Mouse (Mus musculus) fat pad, adult 2 months (tissue): ENCODE measurements around the gene Tmem198b.
"Not testable (repeated sequence)": the region's sequence is repeated elsewhere in the genome, so short reads cannot be mapped to it uniquely, and the experiment has no call there.

Source experiments
- DNase-seq: peaks from one replicate; pipeline ENCODE4 v3.0.0-alpha.2; 2011; ENCODE audit warnings: low read depth, low spot score; ENCODE audit errors: extremely low read depth

The Tmem198b gene

DNA sequence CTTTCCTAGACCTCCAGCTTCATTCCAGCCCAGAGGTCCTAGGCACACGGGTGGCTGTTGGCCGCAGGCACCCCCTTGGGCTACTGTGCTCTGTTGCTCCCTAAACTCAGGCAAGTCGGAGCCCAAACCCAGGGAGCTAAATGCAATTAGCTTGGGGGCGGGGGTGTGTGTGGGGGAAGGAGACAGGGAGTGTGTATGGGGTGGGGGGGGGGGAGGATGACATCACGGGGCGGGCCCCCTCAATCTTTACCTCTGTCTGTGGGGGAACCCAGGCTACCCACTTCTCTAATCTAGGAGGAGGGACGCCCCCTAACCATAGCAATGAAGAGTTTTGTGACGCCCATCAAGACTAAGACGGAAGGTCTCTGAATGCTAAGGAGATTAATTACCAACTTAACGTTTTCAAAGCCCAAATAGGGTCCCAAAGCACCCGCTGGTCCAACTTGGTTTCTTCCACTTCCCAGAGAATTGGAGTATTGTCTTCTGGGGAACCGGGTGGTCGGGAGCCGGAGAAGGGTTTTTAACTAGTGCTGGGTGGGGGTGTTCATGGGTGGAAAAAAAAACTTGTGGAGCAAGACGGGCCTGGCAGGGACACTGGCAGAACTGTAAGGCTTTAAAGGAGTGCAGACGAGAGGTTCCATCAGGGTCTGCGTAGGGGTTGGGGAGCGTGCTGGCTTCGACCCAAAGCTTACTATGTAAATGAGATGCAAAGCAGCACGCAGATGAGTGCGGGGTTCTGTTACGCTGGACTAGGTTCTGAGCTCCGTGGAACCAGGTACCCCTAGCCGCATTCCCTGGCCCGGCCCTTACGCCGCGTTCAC lies at the start of gene Tmem198b:
Tmem198b (minus strand) TSS at position 100 of the 821 bp plus-strand sequence.
- no peak for DNase-seq

DNA sequence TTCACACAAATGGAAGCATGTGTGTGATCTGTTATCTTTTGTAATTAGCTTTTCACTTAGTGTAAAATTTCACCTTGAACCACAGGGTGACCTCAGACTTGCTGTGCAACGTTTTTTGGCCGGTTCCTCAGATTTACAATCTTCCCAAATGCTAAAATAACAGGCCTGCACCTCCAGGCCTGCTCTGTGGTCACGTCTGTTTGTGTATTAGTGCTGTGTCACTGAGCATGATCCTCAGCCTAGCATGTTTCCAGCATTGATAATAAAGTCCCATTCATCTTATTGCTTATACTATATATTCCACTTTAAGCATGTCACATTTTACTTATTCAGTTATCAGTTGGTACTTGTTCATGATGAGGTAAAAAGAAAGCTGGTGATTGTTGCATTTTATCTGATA lies 46.2 kb upstream of the Tmem198b start:
- DNase-seq, result no peak

DNA sequence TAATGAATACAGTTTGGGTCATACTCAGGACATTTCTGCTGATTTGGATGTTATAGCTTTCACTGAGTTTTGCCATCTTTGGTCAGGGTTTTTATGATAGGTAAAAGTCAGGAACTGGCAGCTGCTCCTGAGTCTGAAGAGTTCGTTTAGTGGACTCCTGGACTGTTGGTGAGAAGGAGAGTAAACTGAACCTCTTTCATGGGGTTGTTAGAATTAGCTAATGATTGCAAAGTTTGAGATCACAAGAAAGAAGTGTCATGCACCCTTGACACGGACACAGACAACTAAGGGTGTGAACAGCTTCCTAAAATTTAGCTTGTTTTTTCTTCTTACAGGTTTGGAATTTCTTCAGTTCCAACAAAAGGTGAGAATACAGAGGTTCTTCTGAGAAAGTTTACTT lies 44.3 kb upstream of the Tmem198b start:
- no peak for DNase-seq

DNA sequence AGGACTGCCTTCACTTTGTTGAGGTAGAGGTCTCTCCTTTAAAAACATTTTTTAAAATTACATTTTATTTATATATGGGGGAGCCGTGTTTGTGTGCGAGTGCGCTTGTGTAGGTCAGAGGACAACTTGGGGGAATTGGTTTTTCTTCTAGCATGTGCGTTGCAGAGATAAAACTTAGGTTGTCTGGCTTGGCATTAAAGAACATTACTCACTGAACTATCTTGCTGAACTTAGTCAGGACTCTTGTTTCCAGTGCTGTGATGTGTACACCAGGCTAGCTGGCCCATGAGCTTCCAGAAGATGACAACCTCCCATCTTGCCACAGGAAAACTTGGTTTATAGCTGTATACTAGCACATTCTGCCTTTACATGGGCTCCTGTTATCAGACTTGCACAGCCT lies 42.5 kb upstream of the Tmem198b start:
- no peak for DNase-seq

GRCm38 (mm10) chr10:128845516-128845915 lies 41.3 kb upstream of the Tmem198b start:
- DNase-seq, result no peak

- DNase-seq, result no peak
Measured at GRCm38 (mm10) chr10:128843260-128843659, 39.1 kb upstream of the Tmem198b start.

GRCm38 (mm10) chr10:128840612-128841011 lies 36.4 kb upstream of the Tmem198b start:
- DNase-seq, result no peak

GRCm38 (mm10) chr10:128839434-128839833 lies 35.3 kb upstream of the Tmem198b start:
- DNase-seq, result no peak

DNA sequence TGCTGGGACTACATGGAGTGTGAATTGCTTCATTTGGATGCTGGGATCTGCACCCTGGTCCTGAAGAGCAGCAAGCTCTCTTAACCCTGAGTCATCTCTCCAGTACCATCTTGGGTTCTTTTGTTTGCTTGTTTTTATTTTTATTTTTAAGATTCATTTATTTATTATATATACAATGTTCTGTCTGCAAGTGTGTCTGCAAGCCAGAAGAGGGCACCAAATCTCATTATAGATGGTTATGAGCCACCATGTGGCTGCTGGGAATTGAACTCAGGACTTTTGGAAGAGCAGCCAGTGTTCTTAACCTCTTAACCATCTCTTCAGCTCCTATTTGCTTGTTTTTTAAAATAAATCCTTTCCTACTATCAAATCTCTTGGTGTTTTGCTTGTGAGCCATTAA lies 33.2 kb upstream of the Tmem198b start:
- no peak for DNase-seq

DNA sequence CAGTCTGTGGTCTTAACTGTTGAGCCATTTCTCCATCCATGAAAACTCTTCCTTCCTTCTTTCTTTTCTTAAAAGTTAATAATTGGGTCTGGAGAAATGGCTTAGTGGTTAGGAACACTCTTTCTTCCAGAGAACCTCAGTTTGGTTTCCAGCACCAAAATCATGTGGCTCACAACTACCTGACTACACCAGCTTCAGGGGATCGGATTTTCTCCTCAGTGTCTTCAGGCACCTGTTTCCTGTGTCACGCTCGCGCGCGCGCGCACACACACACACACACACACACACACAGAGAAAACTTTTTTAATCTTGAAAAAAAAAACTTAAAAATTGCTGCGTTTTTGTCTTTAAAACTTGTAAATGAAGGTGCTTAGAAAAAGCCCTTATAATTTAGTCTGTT lies 19.7 kb upstream of the Tmem198b start:
- DNase-seq, result no peak

DNA sequence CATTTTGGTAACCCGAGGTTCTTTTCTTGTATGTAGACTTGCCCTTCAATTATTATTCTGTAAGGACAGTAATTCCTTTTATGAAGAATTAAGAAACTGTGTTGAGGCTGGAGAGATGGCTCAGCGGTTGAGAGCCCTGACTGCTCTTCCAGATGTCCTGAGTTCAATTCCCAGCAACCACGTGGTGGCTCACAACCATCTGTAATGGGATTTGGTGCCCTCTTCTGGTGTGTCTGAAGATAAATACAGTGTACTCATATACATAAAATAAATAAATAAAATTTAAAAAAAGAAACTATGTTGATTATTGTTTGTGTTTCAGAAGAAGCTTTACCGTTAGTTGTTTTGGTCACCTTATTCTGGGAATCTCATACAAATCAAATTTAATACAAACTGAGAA lies 18.9 kb upstream of the Tmem198b start:
- DNase-seq, result not testable (repeated sequence)

DNA sequence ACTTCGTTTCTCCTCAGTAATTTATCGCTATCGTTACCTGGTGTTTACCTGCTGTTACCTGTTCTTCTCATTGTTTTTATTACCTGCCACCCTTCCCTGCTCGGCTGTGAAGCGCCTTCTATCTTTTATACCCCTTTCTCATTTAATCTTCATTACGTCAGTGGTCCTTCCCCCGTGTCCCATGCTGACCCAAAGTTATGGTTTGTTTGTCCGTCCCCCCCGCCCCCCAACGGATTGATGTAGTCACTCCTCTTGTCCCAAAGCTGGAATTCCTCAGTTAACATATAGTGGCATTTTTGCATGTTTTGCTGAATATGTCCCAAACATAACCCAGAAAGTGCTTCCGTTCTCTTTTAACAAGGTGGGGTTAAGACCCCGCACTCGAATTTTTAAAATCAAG lies 18.0 kb upstream of the Tmem198b start:
- DNase-seq, result no peak

GRCm38 (mm10) chr10:128821358-128822056 lies 17.3 kb upstream of the Tmem198b start, which contains the start of gene Ormdl2:
TSS of gene Ormdl2 (minus strand) at chr10:128821645.
- DNase-seq, result peak; percentile 90

- DNase-seq, result no peak
Measured at GRCm38 (mm10) chr10:128820217-128820616, 16.0 kb upstream of the Tmem198b start.

- no peak for DNase-seq
Measured at GRCm38 (mm10) chr10:128817033-128817432, 12.9 kb upstream of the Tmem198b start, which contains the start of gene Sarnp. TSS of gene Sarnp (plus strand) at chr10:128817333.

DNA sequence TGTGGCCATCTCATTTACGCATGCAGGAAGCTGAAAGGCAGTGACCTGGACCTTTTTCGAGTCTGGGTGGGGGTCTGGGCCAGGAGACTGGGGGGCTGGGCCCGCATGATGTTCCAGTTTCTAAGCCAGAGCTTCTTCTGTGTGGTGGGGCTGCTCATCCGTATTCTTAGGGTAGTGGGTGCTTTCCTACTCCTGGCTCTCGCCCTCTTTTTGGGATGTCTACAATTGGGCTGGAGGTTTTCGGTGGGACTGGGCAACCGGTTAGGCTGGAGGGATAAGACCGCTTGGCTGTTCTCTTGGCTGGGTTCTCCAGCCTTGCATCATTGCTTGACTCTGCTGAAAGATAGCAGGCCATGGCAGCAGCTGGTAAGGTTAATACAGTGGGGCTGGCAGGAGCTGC lies 2.8 kb upstream of the Tmem198b start:
- DNase-seq, result no peak

DNA sequence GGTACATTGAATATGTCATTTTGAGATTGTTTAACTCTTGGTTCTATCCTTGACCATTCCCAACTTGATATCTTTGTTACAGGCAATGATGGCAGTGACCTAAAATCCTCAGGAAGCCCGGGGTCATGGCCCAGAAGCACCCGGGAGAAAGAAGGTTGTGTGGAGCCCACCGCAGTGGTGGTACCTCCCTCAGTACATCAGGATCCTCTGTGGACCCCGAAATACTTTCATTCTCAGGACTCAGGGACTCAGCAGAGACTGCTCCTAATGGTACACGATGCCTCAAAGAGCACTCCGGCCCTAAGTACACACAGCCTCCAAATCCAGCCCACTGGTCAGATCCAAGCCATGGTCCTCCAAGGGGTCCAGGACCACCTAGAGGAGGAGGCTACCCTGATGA lies 1.9 kb upstream of the Tmem198b start:
- DNase-seq, result no peak

- peak; percentile 59 for DNase-seq
Measured at GRCm38 (mm10) chr10:128805092-128806000, 1.2 kb upstream of the Tmem198b start.

DNA sequence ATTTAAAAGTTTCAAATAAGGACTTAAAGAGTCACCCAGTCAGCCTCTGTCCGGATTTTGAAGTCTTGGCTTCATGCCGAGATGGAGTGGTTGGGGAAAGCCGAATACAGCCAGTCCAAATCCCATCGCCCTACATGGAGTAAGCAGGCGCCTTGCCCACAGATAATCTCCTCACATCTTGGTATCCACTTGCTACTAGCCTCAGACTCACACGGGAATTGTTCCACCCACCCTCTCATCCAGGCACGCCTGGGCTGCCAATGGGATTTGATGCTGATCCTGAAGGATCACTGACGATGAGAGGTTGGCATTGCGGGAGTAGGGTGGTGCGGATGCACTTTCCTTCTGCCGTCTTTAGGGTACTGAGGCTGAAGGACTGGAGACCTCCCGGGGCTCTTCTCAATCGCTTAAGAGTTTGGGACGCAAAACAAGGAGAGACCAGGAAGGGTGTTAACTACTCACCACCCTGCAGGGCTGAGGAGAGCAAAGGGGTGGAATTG lies 349 bp downstream of the Tmem198b start, which contains the start of gene Dnajc14:
Dnajc14 (plus strand) TSS at position 292 of the 500 bp plus-strand sequence.
- DNase-seq, result no peak

GRCm38 (mm10) chr10:128803361-128803760 lies 809 bp downstream of the Tmem198b start:
- DNase-seq, result no peak

DNA sequence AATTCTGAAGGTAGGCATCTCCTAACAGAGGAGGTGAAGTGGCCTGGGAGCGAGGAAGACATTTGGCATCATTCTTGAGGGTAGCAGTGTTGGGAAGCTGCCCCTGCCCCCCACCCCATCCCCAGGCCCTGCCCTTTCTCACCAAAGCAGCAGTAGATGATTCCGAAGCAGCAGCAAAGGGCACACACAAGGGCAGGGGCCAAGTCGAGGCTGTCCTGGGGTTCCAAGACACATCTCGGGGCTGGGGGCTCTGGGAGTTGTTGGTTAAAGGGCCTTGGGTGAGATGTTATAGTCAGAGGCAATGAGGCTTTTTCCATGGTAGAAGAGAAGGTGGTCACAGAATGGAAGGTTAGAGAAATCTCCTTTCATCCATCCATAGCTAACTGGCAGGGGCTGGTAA lies 1.2 kb downstream of the Tmem198b start:
- no peak for DNase-seq
